Mouse (Mus musculus) left cerebral cortex, adult 8-10 months (tissue): ENCODE results near the gene Ercc5. TPM values are rescaled to one million over a fixed set of nuclear protein-coding genes. Genes with fewer than 3 reads are reported as not detected.

Experiments
- DNase-seq, 2 experiments: peaks; one replicate each; pipeline ENCODE4 v3.0.0; 2022; ENCODE audit warnings: low spot score in 2 of 2
- total RNA-seq, 4 experiments: library from RNA; stranded (reverse); gene quantifications; 2 replicates each; pipeline ENCODE4 v1.2.4; 2022

Ercc5 gene
- 10 to 100 TPM; 20.8 to 24.0 (median 22.3) TPM for total RNA-seq

DNA sequence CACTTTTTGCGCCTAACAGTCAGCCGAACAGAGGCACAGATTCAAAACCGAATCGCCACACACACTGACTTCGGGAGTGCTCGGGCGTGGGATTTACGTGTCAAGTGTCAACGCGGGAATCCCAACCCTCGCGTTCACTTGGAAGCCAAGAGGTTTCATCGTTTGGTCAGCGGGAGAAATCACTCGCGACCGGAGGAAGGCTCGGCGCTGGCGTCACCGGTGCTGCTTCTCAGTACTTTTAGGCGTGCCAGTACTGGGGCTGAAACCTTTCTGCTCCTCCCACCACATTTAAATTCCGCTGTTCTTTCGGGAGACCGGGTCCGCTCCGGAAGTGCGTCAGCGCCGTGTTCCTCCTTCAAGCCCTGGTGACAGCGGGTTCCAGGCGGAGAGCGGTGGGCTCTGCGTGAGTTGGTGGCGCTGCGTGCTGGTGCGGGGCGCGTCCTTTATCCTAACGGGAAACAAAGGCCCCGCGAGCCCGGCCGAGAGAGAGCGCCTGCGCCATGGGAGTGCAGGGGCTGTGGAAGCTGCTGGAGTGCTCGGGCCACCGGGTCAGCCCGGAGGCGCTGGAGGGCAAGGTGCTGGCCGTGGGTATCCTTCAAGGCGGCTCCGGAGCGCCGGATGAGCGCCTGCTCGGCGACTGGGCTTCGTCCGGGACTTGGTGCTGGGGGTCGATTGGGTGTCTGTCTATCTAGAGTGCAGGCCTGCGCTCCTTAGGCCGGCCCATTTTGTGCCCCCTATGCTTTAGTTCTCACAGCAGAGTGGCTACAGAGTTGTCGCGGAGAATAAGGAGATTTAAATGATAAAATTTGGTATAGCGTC is at the start of gene Ercc5:
Ercc5 (plus strand) TSS at position 182 of the 819 bp plus-strand sequence.
- peak; percentile 70 to 81 for DNase-seq

DNA sequence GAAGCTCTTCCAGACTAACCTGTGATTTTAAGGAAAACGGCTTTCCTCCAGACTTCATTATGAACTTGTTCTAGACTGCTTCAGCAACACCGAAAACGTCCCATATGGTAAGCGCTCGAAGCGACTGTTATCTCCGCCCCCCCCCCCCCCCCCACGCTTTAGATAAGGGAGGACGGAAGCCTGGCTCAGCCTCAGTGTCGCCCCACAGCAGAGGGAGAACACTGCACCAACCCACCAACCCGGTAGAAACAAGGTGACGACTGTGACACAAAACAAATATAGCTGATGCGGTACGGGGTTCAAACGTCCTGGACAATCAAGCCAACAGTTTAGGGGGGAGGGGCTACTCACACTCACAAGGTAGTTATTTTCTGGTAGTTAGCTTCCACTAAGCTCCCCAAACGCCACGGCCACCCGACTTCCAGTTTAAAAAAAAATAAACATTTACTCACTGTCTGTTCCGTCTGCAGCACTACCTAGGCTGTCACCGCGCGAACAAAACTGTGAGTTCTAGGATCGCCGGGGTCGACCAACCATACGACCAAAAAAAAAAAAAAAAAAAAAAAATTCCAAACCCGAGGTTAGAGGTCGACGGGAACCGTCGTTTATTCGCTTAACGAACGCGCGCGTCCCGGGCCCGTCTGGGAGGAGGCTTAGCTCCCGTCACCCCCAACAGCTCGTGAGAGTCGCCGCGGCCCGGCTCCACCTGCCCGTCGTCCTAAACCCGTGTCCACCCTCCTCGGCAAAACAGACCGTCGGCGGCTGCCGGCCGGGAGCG is 45.9 kb upstream of the Ercc5 start:
- DNase-seq = peak in 1 of 2 experiments; percentile 17

DNA sequence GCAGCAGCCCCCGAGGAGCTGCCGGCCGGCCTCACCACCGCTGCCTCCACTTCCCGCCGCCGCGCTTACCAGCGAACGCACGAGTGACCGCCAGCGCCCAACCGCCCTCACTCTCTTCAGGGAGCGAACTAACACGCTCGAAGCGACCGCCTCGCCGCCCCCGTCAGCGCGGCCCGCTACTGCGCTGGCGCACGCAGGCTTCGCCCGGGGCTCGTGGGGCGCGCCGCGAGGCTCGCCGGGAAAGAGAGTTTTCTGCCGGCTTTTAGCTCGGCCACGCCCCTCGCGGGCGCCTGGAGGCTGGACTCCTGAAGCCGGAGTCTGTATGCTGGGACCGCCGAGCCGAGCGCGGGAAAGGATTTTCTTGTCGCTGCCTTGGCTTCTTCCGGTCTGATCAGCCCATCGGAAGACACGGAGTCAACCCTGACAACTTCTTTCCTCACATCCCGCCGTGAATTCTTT is 45.3 kb upstream of the Ercc5 start, which contains the start of gene Tex30:
Tex30 (minus strand) TSS at position 183 of the 459 bp plus-strand sequence.
- DNase-seq = peak; percentile 83 to 93

DNA sequence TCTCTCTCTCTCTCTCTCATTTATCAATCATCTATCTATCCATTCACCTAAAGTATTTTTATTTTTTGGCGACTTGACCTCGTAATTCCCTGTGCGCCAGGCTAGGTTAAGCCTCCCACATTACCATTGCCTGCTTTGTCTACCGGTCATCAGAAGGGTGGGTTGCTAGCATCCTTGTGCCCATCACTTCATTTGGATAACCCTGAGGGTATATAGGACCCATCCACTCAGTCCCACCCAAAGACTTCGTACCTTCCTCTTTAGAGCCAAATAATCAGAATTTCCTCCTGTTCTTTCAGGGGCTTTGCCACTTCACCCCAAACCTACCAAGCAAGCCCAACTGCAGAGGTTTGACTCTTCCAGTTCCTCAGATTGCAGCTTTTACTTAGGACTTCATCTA is 44.6 kb upstream of the Ercc5 start:
- DNase-seq = no peak

DNA sequence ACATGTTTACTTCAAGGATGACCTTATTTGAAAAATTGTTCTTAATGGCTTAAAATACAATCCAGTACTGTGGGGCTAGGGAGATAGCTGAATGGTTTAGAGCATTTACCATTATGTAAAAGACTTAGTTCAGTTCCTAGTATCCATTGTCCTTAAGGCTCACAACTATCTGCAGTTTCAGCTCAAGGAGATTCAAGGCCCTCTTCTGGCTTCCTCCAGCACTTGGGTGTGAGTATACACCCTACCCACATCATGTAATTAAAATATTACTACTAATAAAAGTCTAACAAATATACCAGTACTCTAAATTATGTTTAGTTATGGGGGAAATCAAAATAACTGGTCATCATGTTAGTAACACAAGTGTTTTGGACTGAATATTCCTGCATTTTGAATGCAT is 30.0 kb upstream of the Ercc5 start:
- DNase-seq = no peak

DNA sequence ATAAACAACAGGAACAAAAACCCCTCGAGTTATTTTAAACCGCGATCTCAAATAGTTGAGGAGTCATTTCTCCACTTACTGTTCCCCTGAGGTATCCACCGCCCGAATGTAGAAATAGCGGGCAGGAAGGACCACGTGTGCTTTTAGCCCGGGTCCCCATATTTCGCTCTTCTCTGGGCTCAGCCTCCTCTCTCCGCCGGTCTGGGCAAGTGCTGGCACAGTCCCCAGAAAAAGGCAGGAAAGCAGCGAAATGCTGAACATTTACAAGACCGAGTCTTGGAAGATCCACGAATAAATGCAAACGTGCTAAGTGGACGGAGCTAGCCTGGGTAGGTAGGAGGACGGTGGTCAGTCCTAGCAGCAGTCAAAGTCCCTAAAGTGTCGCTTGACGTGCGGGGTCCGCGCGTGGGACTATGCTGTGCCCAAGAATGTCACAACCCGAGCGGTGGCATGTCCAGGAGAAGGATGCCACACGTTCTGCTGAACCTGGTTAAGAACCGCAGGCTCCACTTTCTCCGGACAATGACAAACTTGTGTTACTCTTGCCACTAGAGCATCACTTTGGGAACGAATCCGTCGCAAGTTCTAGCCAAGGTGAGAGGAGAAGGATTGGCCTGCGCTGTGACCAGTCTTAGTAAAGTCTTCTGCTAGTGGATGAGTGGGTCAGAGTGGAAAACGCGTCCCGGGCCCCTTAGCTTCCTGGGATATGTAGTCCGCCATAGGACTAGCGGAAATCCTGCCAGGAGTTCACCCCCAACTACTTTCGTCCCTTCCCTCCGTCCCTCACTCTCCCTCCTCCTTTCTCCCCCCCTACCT is 29.1 kb upstream of the Ercc5 start, which contains the start of the genes Kdelc1 and Bivm:
Kdelc1 (minus strand) TSS at position 570 of the 816 bp plus-strand sequence.
Bivm (plus strand) TSS at position 719 of the 816 bp plus-strand sequence.
- peak; percentile 68 to 95 for DNase-seq

- DNase-seq = peak; percentile 75 to 76
Measured at GRCm38 (mm10) chr1:44119201-44120073, 28.1 kb upstream of the Ercc5 start.

- DNase-seq = no peak
Measured at GRCm38 (mm10) chr1:44120074-44120406, 27.5 kb upstream of the Ercc5 start.

- DNase-seq = no peak
Measured at GRCm38 (mm10) chr1:44122256-44122655, 25.3 kb upstream of the Ercc5 start.

DNA sequence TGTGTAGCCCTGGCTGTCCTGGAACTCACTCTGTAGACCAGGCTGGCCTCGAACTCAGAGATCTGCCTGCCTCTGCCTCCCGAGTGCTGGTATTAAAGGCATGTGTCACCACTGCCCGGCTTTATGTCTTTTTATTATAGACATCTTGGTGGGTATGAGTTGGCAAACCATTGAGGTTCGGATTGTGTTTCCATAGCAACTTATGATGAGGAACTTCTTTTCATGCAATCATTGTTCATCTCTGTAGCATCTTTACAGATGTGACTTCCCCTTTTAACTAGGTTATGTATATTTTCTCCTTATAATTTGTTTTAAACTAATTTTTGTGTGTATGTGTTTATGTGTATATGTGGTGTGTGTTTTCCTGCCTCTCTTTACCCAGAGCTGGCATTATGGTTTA is 22.0 kb upstream of the Ercc5 start:
- DNase-seq = no peak

DNA sequence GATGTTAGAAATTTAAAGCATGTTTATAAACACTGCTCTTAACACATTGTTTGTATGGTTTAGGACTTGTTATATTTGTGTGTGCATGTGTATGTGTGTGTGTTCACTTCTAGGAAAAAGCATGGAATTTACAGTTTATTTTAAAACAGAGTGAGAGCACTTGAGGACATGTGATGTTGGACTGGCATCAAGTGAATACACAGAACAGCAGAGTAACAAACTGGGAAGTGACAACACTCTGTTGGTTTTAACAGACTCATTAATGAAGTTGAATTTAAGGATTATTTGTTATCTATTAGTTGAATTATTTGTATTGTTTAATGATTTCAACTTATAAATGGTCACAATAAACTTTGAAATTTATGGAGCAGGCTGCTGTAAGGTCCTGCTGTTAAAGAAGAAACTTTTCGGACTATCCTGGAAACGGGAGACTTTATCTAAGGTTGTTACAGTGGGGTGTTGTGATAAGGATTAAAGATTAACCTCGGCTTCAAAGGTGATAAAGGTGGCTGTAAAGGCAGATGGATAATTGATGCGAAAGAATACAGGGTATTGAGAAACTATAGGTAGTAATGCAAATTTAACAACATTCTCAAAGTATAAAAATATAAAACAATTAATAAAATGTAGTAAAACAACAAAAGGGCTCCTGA is 17.5 kb upstream of the Ercc5 start:
- no peak for DNase-seq

DNA sequence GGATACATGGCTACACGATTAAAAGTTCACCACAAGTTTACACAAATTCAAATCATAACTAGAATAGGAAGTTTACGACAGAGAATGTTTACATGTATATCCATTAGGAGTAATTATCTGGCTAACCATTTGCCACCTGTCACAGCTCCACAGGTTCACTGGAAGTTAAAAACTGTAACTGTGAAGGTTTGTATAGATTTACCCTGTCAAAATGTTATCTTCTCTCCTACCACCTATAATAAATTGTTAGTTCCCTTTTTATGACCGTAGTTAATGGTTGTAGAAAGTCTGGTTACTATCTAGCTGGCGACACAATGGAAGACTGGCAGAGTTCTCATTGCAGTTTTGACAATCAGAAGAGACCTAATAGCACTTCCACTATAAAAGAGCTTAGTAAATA is 7.3 kb upstream of the Ercc5 start:
- no peak for DNase-seq

GRCm38 (mm10) chr1:44142747-44143146 is 4.8 kb upstream of the Ercc5 start:
- DNase-seq = no peak

- no peak for DNase-seq
Measured at GRCm38 (mm10) chr1:44148706-44149105, 1.2 kb downstream of the Ercc5 start.

DNA sequence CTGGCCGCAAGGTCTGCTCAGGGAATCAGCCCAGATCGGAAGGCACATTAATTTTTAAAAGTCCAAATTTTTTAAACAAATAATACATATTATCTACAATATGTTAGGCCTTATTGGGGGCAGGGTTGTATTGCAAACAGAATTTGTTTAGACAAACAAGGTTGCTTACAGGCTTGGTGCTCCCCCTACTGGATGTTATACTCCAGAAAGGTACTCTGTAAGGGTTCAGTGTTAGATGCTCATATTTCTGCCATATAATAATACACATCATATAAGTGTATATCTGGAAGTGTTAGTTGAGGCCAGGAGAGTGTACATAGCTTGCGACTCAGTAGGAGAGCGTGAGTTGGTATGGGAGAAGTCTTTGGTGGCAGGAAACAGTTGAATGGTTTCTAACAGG is 7.7 kb downstream of the Ercc5 start:
- DNase-seq = no peak

DNA sequence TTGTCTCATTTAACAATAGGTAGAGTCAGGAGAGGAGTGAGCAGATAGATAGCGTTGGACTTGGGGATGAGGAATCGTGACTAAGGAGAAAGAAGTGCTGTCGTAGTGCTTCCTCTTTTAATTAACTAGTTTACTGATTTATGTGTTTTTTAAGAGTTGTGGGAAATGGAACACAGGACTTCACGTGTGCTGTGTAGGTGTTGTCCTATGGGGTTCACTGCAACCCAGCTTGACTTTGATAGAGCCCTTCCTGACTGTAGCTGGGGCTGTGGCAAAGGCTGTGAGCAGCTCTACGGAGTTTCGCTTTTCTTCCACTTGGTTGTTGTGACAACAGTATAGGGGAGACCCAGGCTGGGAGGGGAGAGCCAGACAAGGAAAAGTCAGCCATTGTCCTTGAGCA is 10.8 kb downstream of the Ercc5 start:
- no peak for DNase-seq

DNA sequence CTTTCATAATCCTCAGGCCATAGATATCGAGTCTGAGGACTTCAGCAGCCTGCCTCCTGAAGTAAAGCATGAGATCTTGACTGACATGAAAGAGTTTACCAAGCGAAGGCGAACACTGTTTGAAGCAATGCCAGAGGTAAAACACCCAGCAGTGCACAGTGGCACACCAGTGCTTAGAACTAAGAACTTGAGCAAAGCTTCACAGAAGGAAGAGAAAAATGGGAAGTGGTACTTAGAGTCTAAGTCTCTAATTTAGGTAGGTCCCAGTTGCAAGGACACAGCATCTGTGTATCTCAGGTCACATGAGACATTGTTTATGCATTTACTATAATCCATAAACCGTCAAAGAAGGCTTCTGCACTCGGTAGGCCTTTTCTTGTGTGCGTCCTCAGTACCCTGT is 14.3 kb downstream of the Ercc5 start:
- DNase-seq = no peak

- DNase-seq = no peak
Measured at GRCm38 (mm10) chr1:44162389-44162788, 14.8 kb downstream of the Ercc5 start.

DNA sequence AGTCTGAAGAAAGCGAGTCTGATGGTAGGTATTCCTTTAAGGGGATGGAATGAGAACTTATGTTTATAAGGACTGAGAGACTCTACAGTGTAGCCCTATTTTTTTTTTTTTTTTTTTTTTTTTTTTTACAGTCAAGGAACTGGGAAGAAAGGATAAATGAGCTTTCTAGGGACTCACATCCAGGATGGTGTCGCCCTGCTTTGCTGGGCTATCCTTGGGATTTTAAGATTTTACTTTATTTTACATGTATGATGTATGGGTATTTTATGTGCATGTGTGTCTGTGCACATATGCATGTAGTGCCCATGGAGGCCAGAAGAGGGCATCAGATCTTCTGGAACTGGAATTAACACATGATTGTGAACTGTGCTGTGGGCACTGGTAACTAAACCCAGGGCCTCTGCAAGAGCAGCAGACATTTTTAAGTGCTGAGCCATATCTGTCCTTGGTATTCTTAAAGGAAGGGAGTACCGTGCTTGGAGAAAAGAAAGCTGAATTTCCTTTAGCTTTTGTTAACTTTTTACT is 20.4 kb downstream of the Ercc5 start:
- DNase-seq = no peak

DNA sequence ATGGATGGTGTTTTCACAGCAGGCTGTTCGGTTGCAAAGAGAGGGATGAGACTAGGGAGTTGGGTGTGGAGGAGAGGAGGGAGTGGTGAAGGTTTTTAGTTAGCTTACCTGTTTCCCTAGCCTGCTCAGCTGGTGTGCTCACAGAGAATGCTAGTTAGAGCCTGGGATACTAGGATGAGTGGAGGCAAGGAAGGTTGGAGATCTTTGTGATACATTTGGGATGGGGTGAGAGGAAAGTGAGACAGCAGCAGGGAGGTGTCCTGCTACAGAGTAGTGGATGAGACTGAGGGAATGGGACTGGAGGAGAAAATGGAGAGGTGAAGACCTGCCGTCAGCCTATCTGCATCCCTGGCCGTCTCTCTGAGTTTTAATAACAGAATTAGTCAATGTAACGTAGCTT is 25.1 kb downstream of the Ercc5 start:
- DNase-seq = no peak
